Mouse (Mus musculus): ENCODE data around the gene Mgmt. TPM values are rescaled to one million over a fixed set of nuclear protein-coding genes. Genes with fewer than 3 reads are reported as not detected.

The Mgmt gene
- total and polyA plus RNA-seq, 2 experiments from 2014 or later, result 0.66 to 1.3 TPM

DNA sequence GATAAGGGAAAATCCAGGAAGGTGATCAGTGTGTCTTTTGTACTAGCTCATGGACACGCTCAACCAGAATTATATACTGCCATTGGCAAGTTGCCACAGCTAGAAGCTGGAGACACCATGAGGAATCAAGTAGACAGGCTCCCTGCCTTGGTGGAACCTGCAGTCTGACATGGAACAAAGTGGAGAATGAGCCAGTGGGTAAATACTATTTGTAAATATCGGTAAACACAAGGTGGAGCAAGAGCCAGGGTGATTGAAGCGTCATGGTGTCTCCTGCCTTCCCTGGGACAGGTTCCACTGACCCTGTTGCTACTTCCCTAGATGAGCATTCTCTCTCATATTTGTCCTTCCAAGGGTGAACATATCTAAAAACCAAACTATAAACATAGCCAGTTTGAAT lies 44.6 kb upstream of the Mgmt start:
- Histone ChIP-seq H3K4me2 (ENCODE audit: low read depth, low read length, poor library complexity, severe bottlenecking) (no peak overlapping the region), H3K36me3 (ENCODE audit: insufficient read depth, low read length) (no peaks in the 10 kb centered on the region), H3K27ac (ENCODE audit: low read depth, low read length) (no peak overlapping the region), H3K27me3 (ENCODE audit: insufficient read depth, low read length) (no peaks in the 10 kb centered on the region), H3K9ac (replicated peaks; ENCODE audit: low read length, poor library complexity, severe bottlenecking) (no peak overlapping the region), H3K4me1 (ENCODE audit: insufficient read depth, low read length) (no peaks in the 10 kb centered on the region), H3K4me3 (ENCODE audit: low read depth, low read length) (no peak overlapping the region), H3K9me3 (ENCODE audit: low read length) (no peaks in the 10 kb centered on the region)
- ATAC-seq (ENCODE audit: low FRiP score) (no peak), DNase-seq (ENCODE audit: low spot score) (no peak)
- 85% methylated on average over 3 of the region's 3 CpGs for WGBS
- TF ChIP-seq CTCF (IDR thresholded peaks at IDR 0.05), result no peak

DNA sequence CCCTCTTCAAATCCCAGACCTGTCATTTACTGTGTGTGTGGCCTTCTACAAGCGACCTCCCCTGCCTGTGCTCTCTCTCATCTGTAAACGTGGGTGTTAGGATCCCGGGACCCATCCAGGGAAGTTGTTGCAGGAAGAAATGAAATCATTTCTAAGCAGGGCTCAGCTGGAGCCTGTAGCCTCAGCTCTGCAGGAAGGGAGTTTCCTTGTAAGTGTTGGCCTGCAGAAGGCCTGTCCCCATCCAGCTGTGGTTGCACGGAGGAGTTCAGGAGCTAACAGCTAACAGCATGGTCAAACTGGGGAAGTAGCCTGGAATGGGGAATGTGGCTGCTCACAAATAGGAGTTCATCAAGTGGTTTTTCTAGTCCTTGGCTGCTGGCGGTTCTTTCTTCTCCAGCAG lies 44.1 kb upstream of the Mgmt start:
- WGBS, result 75% methylated on average over 5 of the region's 5 CpGs

DNA sequence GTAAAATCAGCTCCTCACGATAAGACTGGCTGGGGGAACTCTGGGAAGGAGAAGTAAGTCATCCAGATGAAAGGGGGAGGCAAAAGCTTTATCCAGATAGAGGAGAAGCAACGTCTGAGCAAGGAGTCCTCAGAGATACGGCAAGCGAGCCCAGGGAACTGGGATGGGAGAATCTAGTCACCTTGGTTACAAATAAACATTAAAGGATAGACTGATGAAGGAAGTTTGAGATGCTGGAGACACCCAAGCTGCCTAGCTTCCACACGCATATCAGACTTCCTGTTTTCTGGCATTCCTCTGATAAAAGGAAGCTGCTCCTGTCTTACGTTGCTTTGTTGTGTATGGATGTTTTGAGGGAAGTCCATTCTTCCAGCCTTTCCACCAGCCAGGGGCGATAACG lies 42.5 kb upstream of the Mgmt start:
- H3K9me3 ChIP-seq (ENCODE audit: low read length), result no peaks in the 10 kb centered on the region
- H3K9ac ChIP-seq (replicated peaks; ENCODE audit: low read length, poor library complexity, severe bottlenecking), result no peak overlapping the region
- H3K4me3 ChIP-seq (ENCODE audit: low read depth, low read length), result no peak overlapping the region
- no peaks in the 10 kb centered on the region for H3K36me3 ChIP-seq (ENCODE audit: insufficient read depth, low read length)
- DNase-seq (ENCODE audit: low spot score) (no peak), ATAC-seq (ENCODE audit: low FRiP score) (no peak)
- no peak for TF ChIP-seq CTCF (IDR thresholded peaks at IDR 0.05)
- H3K27ac ChIP-seq (ENCODE audit: low read depth, low read length), result no peak overlapping the region
- no peaks in the 10 kb centered on the region for H3K27me3 ChIP-seq (ENCODE audit: insufficient read depth, low read length)
- 75% methylated on average over 8 of the region's 8 CpGs for WGBS
- no peaks in the 10 kb centered on the region for H3K4me1 ChIP-seq (ENCODE audit: insufficient read depth, low read length)
- H3K4me2 ChIP-seq (ENCODE audit: low read depth, low read length, poor library complexity, severe bottlenecking), result no peak overlapping the region

More for the DNA sequence above, 44.1 kb upstream of the Mgmt start:
- ATAC-seq (ENCODE audit: low FRiP score), result no peak
- TF ChIP-seq CTCF (IDR thresholded peaks at IDR 0.05), result no peak
- Histone ChIP-seq H3K4me2 (ENCODE audit: low read depth, low read length, poor library complexity, severe bottlenecking) (no peak overlapping the region), H3K4me3 (ENCODE audit: low read depth, low read length) (no peak overlapping the region), H3K4me1 (ENCODE audit: insufficient read depth, low read length) (no peaks in the 10 kb centered on the region), H3K9ac (replicated peaks; ENCODE audit: low read length, poor library complexity, severe bottlenecking) (no peak overlapping the region), H3K27me3 (ENCODE audit: insufficient read depth, low read length) (no peaks in the 10 kb centered on the region), H3K27ac (ENCODE audit: low read depth, low read length) (no peak overlapping the region), H3K36me3 (ENCODE audit: insufficient read depth, low read length) (no peaks in the 10 kb centered on the region), H3K9me3 (ENCODE audit: low read length) (no peaks in the 10 kb centered on the region)
- DNase-seq (ENCODE audit: low spot score), result no peak

DNA sequence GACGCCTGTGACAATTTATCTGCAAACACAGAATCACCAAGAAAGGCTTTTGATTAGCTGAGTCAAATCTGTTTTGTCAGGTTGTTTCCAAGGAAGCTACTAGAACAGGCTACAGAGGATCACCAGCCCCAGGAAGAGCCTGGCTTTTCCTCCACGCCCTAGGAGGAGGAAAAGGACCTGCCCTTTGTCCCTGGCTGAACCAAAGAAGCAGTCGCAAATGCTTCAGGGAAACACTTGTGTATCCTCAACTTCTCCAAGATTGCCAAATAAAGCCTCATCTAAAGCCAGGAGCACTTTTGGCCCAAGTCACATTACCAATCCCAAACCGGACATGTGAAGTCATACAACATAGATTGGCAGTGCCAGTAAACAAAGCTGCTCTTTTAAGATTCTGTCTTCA lies 41.7 kb upstream of the Mgmt start:
- H3K4me2 ChIP-seq (ENCODE audit: low read depth, low read length, poor library complexity, severe bottlenecking), result no peak overlapping the region
- no peak overlapping the region for H3K27ac ChIP-seq (ENCODE audit: low read depth, low read length)
- no peak for TF ChIP-seq CTCF (IDR thresholded peaks at IDR 0.05)
- WGBS, result 81% methylated on average over 4 of the region's 4 CpGs
- H3K36me3 ChIP-seq (ENCODE audit: insufficient read depth, low read length), result no peaks in the 10 kb centered on the region
- no peak for DNase-seq (ENCODE audit: low spot score)
- no peak for ATAC-seq (ENCODE audit: low FRiP score)
- no peaks in the 10 kb centered on the region for H3K4me1 ChIP-seq (ENCODE audit: insufficient read depth, low read length)
- no peaks in the 10 kb centered on the region for H3K9me3 ChIP-seq (ENCODE audit: low read length)
- H3K9ac ChIP-seq (replicated peaks; ENCODE audit: low read length, poor library complexity, severe bottlenecking), result no peak overlapping the region
- no peak overlapping the region for H3K4me3 ChIP-seq (ENCODE audit: low read depth, low read length)
- no peaks in the 10 kb centered on the region for H3K27me3 ChIP-seq (ENCODE audit: insufficient read depth, low read length)

DNA sequence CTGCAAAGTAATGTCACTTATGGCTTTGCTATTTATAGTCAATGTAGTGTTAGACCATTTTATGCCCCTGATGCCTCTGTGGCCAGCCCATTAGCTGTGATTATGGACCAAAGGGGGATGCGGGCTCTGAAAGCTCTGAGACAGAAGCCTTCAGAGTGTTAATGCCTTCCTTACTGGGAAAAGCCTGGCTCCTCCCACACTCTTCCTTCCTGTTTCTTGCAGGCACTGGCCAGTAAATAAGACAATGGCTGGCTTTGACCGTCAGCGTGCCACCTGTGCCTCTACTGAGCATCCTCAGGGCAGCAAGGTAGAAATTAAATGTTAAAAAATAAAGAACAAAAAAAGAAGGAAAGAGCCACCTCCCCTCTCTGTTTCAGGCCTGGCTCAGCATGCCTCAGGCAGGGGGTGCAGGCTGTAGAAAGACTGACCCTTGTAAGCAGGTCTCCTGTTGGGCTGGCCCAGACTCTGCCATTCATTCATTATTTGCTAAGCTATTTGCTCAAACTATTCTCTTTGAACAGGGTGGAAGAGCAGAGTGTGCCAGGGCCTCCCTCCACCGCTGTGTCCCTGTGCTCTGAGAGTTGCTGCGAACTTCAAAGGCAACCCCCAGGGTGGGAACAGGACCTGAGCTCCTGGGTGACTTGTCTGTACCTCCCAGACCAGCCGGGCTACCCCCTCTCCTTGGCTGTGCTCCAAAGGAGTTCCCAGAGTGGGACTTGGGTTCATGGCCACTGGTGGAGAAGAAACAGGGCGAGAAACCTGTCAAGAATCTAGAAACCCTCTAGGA lies 29.5 kb upstream of the Mgmt start:
- Histone ChIP-seq H3K27ac (ENCODE audit: low read depth, low read length) (no peak overlapping the region), H3K27me3 (ENCODE audit: insufficient read depth, low read length) (no peaks in the 10 kb centered on the region), H3K9me3 (ENCODE audit: low read length) (no peaks in the 10 kb centered on the region), H3K9ac (replicated peaks; ENCODE audit: low read length, poor library complexity, severe bottlenecking) (no peak overlapping the region), H3K4me3 (ENCODE audit: low read depth, low read length) (no peak overlapping the region), H3K36me3 (ENCODE audit: insufficient read depth, low read length) (no peaks in the 10 kb centered on the region), H3K4me1 (ENCODE audit: insufficient read depth, low read length) (peaks cover 2% of the 10 kb centered on the region; the same call in 1 of the 2 replicates), H3K4me2 (ENCODE audit: low read depth, low read length, poor library complexity, severe bottlenecking) (no peak overlapping the region)
- no peak for ATAC-seq (ENCODE audit: low FRiP score)
- no peak for DNase-seq (ENCODE audit: low spot score)
- WGBS, result 25% methylated on average over 7 of the region's 7 CpGs
- TF ChIP-seq CTCF (IDR thresholded peaks at IDR 0.05), result no peak

DNA sequence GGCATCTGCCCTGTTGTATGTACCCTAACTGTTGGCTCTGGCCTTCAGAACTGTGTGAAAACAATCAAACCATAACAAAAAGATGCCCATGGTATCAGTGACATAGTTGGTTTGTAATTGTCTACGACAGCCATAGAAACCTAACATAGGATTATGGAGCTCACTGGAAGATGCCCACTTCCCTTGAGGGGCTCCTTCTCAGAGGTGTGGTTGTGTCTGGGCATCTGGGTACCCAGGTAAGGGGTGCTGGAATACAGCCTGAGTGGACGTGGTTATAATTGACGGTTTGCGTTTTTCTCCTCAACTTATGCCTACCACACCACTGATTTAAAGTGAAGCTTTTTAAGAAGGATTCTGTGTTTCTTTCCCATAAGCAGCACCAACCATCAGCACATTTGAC lies 28.5 kb upstream of the Mgmt start:
- no peak overlapping the region for H3K4me3 ChIP-seq (ENCODE audit: low read depth, low read length)

More for the DNA sequence above, 28.5 kb upstream of the Mgmt start:
- H3K9ac ChIP-seq (replicated peaks; ENCODE audit: low read length, poor library complexity, severe bottlenecking), result no peak overlapping the region
- no peak overlapping the region for H3K4me2 ChIP-seq (ENCODE audit: low read depth, low read length, poor library complexity, severe bottlenecking)
- no peak overlapping the region for H3K27ac ChIP-seq (ENCODE audit: low read depth, low read length)
- DNase-seq (ENCODE audit: low spot score) (no peak), ATAC-seq (ENCODE audit: low FRiP score) (no peak)
- 93% methylated on average over 4 of the region's 4 CpGs for WGBS
- no peaks in the 10 kb centered on the region for H3K36me3 ChIP-seq (ENCODE audit: insufficient read depth, low read length)
- peaks cover 2% of the 10 kb centered on the region; the same call in 1 of the 2 replicates for H3K4me1 ChIP-seq (ENCODE audit: insufficient read depth, low read length)
- H3K9me3 ChIP-seq (ENCODE audit: low read length), result no peaks in the 10 kb centered on the region
- no peak for TF ChIP-seq CTCF (IDR thresholded peaks at IDR 0.05)
- H3K27me3 ChIP-seq (ENCODE audit: insufficient read depth, low read length), result no peaks in the 10 kb centered on the region
